Mouse (Mus musculus) bone marrow, adult 2 months (tissue): Measurements from ENCODE around the gene H2afy.

Experiments
- CTCF ChIP-seq: fragments of 200-500 bp; IDR thresholded peaks from 2 replicates; pipeline ENCODE4 v1.5.1; 2011; ENCODE audit warnings: low read length, control low read depth; ENCODE audit not compliant: control insufficient read depth, insufficient read depth
- POLR2A ChIP-seq: fragments of 200-500 bp; IDR thresholded peaks from 2 replicates; pipeline ENCODE4 v1.6.1; 2011; ENCODE audit warnings: low read depth, mild to moderate bottlenecking, control low read depth, low read length, borderline replicate concordance; ENCODE audit not compliant: control insufficient read depth

DNA sequence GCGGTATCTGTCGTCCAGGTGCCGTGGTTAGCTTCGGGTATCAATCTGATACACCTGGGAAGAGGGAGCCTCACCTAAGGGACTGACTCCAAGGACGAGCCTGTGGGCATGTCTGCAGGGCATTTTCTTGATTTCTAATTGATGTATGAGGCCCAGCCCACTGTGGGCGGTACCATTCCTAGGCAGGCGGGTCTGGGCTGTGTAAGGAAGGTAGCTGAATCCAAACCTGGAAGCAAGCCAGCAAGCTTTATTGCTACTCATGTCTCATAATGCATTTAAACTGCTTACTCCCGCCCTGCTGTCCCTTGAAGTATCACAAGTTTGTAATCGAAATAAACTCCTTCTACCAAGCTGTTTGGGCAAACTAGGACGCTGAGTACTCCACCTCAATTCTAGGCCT, 10.5 kb downstream of the H2afy start:
- TF ChIP-seq CTCF (no peak), POLR2A (no peak)
